In genomic region chr7:80636953-80637800, GRCm38 (mm10) we compare ENCODE assay signal across 14 mouse cellular contexts. TPM values are rescaled to one million over a fixed set of nuclear protein-coding genes. Genes with fewer than 3 reads are reported as not detected.
A peak's percentile ranks its signal among the peaks of the same experiment; 100 is the strongest.
DNase-seq lines count a peak whose midpoint lies in the region; ATAC-seq and TF ChIP-seq lines count a peak whose summit lies in the region.
"Had no signal": no experiment of that assay in that cellular context is flagged by ENCODE, and none has a peak within 500 bp of the region (broad histone marks: within the 10 kb centered on the region; RNA-seq: fewer than 3 reads in every experiment).

No protein-coding gene starts in this region.

- no peak overlapping the region for H3K4me2 ChIP-seq in heart, embryonic 13.5 days
- H3K4me2 ChIP-seq in kidney, postnatal 0 days (ENCODE audit: low read length), result no peak overlapping the region
- no peak overlapping the region for H3K4me2 ChIP-seq in stomach, postnatal 0 days (replicated peaks; ENCODE audit: low read depth)

- peak overlapping the region; percentile 24; the same call in 1 of the 2 replicates for H3K9ac ChIP-seq in heart, embryonic 13.5 days
- no peak overlapping the region for H3K9ac ChIP-seq in kidney, postnatal 0 days (ENCODE audit: low read depth, low read length)
- H3K9ac ChIP-seq in stomach, postnatal 0 days (ENCODE audit: low read length), result no peak overlapping the region

- no peaks in the 10 kb centered on the region for H3K9me3 ChIP-seq in heart, embryonic 13.5 days
- no peaks in the 10 kb centered on the region for H3K9me3 ChIP-seq in kidney, postnatal 0 days (replicated peaks; ENCODE audit: low read length)
- no peaks in the 10 kb centered on the region for H3K9me3 ChIP-seq in stomach, postnatal 0 days (ENCODE audit: control insufficient read depth, low read length)

- no peak for TF ChIP-seq CTCF in kidney, postnatal 0 days (IDR thresholded peaks at IDR 0.05; ENCODE audit: low read depth)
- no peak for TF ChIP-seq CTCF in spleen, adult 2 months (IDR thresholded peaks at IDR 0.05; ENCODE audit: extremely low read depth, insufficient read depth, insufficient read length, insufficient replicate concordance)
- TF ChIP-seq CTCF in stomach, postnatal 0 days (IDR thresholded peaks at IDR 0.05; ENCODE audit: low read depth), result no peak

- no peak overlapping the region for H3K4me3 ChIP-seq in heart, embryonic 13.5 days
- no peak overlapping the region for H3K4me3 ChIP-seq in kidney, postnatal 0 days (replicated peaks; ENCODE audit: low read depth, low read length)
- no peak overlapping the region for H3K4me3 ChIP-seq in spleen, adult 2 months (ENCODE audit: extremely low read depth, insufficient read depth, insufficient read length)
- H3K4me3 ChIP-seq in stomach, postnatal 0 days (ENCODE audit: low read depth, low read length), result no peak overlapping the region

- H3K36me3 ChIP-seq in heart, embryonic 13.5 days, result no peaks in the 10 kb centered on the region
- H3K36me3 ChIP-seq in kidney, postnatal 0 days (ENCODE audit: insufficient read depth, low read length), result no peaks in the 10 kb centered on the region
- no peaks in the 10 kb centered on the region for H3K36me3 ChIP-seq in spleen, adult 2 months (ENCODE audit: control insufficient read depth, insufficient read depth, low read length)
- no peaks in the 10 kb centered on the region for H3K36me3 ChIP-seq in stomach, postnatal 0 days (ENCODE audit: control insufficient read depth, insufficient read depth, low read length)

- DNase-seq in heart, adult 8-10 months (ENCODE audit: low spot score), result no peak
- no peak for DNase-seq in kidney, postnatal 0 days (ENCODE audit: low spot score)
- no peak for DNase-seq in kidney, postnatal 25 days
- DNase-seq in spleen, adult 2 months (ENCODE audit: low read depth in 1 of 2, low spot score in 2 of 2), result no peak
- DNase-seq in spleen, adult 12 weeks (ENCODE audit: low spot score), result no peak
- no peak for DNase-seq in stomach, postnatal 0 days (ENCODE audit: low spot score)
- DNase-seq in ovary, postnatal 10 days (ENCODE audit: low spot score), result no peak
- DNase-seq: adrenal gland, adult 8-10 months; kidney, adult 8-10 months; layer of hippocampus, adult 9-11 months; lung, adult 2 months had no signal

- ATAC-seq in heart, embryonic 13.5 days (ENCODE audit: extremely low read depth, insufficient number of reproducible peaks, low FRiP score, low TSS enrichment), result no peak
- ATAC-seq in kidney, postnatal 0 days (replicated peaks; ENCODE audit: low FRiP score, low read depth), result no peak
- ATAC-seq in stomach, postnatal 0 days (ENCODE audit: low FRiP score, low TSS enrichment), result no peak
- ATAC-seq: forebrain, embryonic 16.5 days had no signal

- no peak for TF ChIP-seq POLR2A in spleen, adult 2 months (IDR thresholded peaks at IDR 0.05; ENCODE audit: low read depth, low read length)

- H3K27me3 ChIP-seq in heart, embryonic 13.5 days (replicated peaks), result no peaks in the 10 kb centered on the region
- H3K27me3 ChIP-seq in kidney, postnatal 0 days (ENCODE audit: insufficient read depth, low read length), result no peaks in the 10 kb centered on the region
- no peaks in the 10 kb centered on the region for H3K27me3 ChIP-seq in spleen, adult 2 months (ENCODE audit: control insufficient read depth, insufficient read depth, low read length)
- no peaks in the 10 kb centered on the region for H3K27me3 ChIP-seq in stomach, postnatal 0 days (ENCODE audit: control insufficient read depth, insufficient read depth, low read length)
- H3K27me3 ChIP-seq: CH12.LX had no signal

- WGBS in heart, embryonic 13.5 days, result 56% methylated on average over 9 of the region's 9 CpGs
- WGBS in kidney, postnatal 0 days, result 39% methylated on average over 9 of the region's 9 CpGs
- WGBS in spleen, adult 2 months, result 60% methylated on average over 9 of the region's 9 CpGs
- WGBS in stomach, postnatal 0 days, result 50% methylated on average over 9 of the region's 9 CpGs

- peaks cover 69% of the 10 kb centered on the region for H3K4me1 ChIP-seq in heart, embryonic 13.5 days
- H3K4me1 ChIP-seq in kidney, postnatal 0 days (replicated peaks; ENCODE audit: insufficient read depth, low read length), result peaks cover 18% of the 10 kb centered on the region
- peaks cover 50% of the 10 kb centered on the region; the same call in 1 of the 2 replicates for H3K4me1 ChIP-seq in spleen, adult 2 months (ENCODE audit: control insufficient read depth, insufficient read depth, insufficient read length)
- H3K4me1 ChIP-seq in stomach, postnatal 0 days (replicated peaks; ENCODE audit: control insufficient read depth, insufficient read depth), result peaks cover 5% of the 10 kb centered on the region; the same call in 1 of the 2 replicates

- no peak for TF ChIP-seq EP300 in stomach, postnatal 0 days (optimal IDR thresholded peaks at IDR 0.05)

- peak overlapping the region; percentile 51; the same call in 1 of the 2 replicates for H3K27ac ChIP-seq in heart, embryonic 13.5 days (replicated peaks)
- peak overlapping the region; percentile 1; the same call in 1 of the 2 replicates for H3K27ac ChIP-seq in kidney, postnatal 0 days
- H3K27ac ChIP-seq in spleen, adult 2 months (ENCODE audit: insufficient read depth, low read length), result peak overlapping the region; percentile 46
- H3K27ac ChIP-seq in stomach, postnatal 0 days (replicated peaks), result 0 out of 2 replicates have a peak overlapping the region, but pooled peaks have one; percentile 13

RNA-seq across cellular contexts. Expression of gene Crtc3, which starts 51.5 kb away (rescaled TPM):
- 14.9 and 16.6 TPM in 2 replicates for polyA plus RNA-seq in heart, embryonic 13.5 days (2015; fragmentation: Nextera tagmentation; extraction: Ambion mirVana)
- total RNA-seq in heart, adult 8-10 months (2022), result 10 to 100 TPM; 10.7 to 12.1 (median 11.7) TPM
- 18.5 and 18.9 TPM in 2 replicates for polyA plus RNA-seq in kidney, postnatal 0 days (2015; fragmentation: Nextera tagmentation; extraction: Ambion mirVana)
- polyA plus RNA-seq in spleen, adult 2 months (2012; rRNA removed), result 19.1 and 21.3 TPM in 2 replicates
- polyA plus RNA-seq in stomach, postnatal 0 days (2015; fragmentation: Nextera tagmentation; extraction: Ambion mirVana), result 8.8 and 10.1 TPM in 2 replicates

Comparison
In these comparisons a context has a peak if more than half of its experiments do, and no peak if none do; other contexts are left out.
1. H3K27ac ChIP-seq: peak in every context shown above with its lines; median percentile 51 in heart, embryonic 13.5 days; 46 in spleen, adult 2 months; 13 in stomach, postnatal 0 days; 1 in kidney, postnatal 0 days.